Mouse (Mus musculus): ENCODE measurements around the gene Aldh3a2. TPM values are rescaled to one million over a fixed set of nuclear protein-coding genes. Genes with fewer than 3 reads are reported as not detected.

Aldh3a2 gene
- polyA plus RNA-seq, 2 experiments: 22.9 to 30.2 TPM

GRCm38 (mm10) chr11:61284323-61284722 is 17.1 kb upstream of the Aldh3a2 start:
- Histone ChIP-seq H3K9ac (replicated peaks) (no peak overlapping the region), H3K4me2 (ENCODE audit: low read depth) (no peak overlapping the region), H3K4me1 (replicated peaks; ENCODE audit: control insufficient read depth in 2 of 2, insufficient read depth in 2 of 2, low read length in 1 of 2) (no peaks in the 10 kb centered on the region), H3K27me3 (ENCODE audit: control insufficient read depth, insufficient read depth, low read length) (no peaks in the 10 kb centered on the region), H3K27ac (no peak overlapping the region), H3K36me3 (replicated peaks; ENCODE audit: control insufficient read depth, insufficient read depth, low read depth) (no peaks in the 10 kb centered on the region), H3K9me3 (ENCODE audit: control insufficient read depth, low read length) (no peaks in the 10 kb centered on the region), H3K4me3 (ENCODE audit: insufficient read depth in 1 of 2, low read depth in 2 of 2, low read length in 2 of 2) (no peak overlapping the region)
- TF ChIP-seq EP300 (IDR thresholded peaks at IDR 0.05; ENCODE audit: low read depth): no peak
- TF ChIP-seq CTCF (IDR thresholded peaks at IDR 0.05; ENCODE audit: low read depth): no peak
- 65% methylated on average over 6 of the region's 6 CpGs for WGBS (ENCODE audit: insufficient replicate concordance)
- no peak for DNase-seq (ENCODE audit: low read depth in 3 of 3, low spot score in 3 of 3)
- ATAC-seq (ENCODE audit: insufficient read depth): no peak

GRCm38 (mm10) chr11:61283414-61284049 is 16.3 kb upstream of the Aldh3a2 start:
- H3K9me3 ChIP-seq (ENCODE audit: control insufficient read depth, low read length): no peaks in the 10 kb centered on the region
- H3K4me1 ChIP-seq (replicated peaks; ENCODE audit: control insufficient read depth in 2 of 2, insufficient read depth in 2 of 2, low read length in 1 of 2): no peaks in the 10 kb centered on the region
- TF ChIP-seq EP300 (IDR thresholded peaks at IDR 0.05; ENCODE audit: low read depth) (no peak), CTCF (IDR thresholded peaks at IDR 0.05; ENCODE audit: low read depth) (no peak)
- H3K4me3 ChIP-seq (ENCODE audit: insufficient read depth in 1 of 2, low read depth in 2 of 2, low read length in 2 of 2): no peak overlapping the region
- H3K9ac ChIP-seq (replicated peaks): no peak overlapping the region
- no peak for ATAC-seq (ENCODE audit: insufficient read depth)
- DNase-seq (ENCODE audit: low read depth in 3 of 3, low spot score in 3 of 3): no peak
- no peaks in the 10 kb centered on the region for H3K27me3 ChIP-seq (ENCODE audit: control insufficient read depth, insufficient read depth, low read length)
- no peak overlapping the region for H3K27ac ChIP-seq
- no peak overlapping the region for H3K4me2 ChIP-seq (ENCODE audit: low read depth)
- H3K36me3 ChIP-seq (replicated peaks; ENCODE audit: control insufficient read depth, insufficient read depth, low read depth): no peaks in the 10 kb centered on the region
- WGBS (ENCODE audit: insufficient replicate concordance): 56% methylated on average over 10 of the region's 10 CpGs

- H3K4me1 ChIP-seq (replicated peaks; ENCODE audit: control insufficient read depth in 2 of 2, insufficient read depth in 2 of 2, low read length in 1 of 2): peaks cover 3 to 12% of the 10 kb centered on the region in 2 experiments; a peak in 3 of 4 replicates
- WGBS (ENCODE audit: insufficient replicate concordance): 46% methylated on average over 8 of the region's 8 CpGs
- ATAC-seq (ENCODE audit: insufficient read depth): no peak
- no peaks in the 10 kb centered on the region for H3K9me3 ChIP-seq (ENCODE audit: control insufficient read depth, low read length)
- no peak overlapping the region for H3K9ac ChIP-seq (replicated peaks)
- no peaks in the 10 kb centered on the region for H3K36me3 ChIP-seq (replicated peaks; ENCODE audit: control insufficient read depth, insufficient read depth, low read depth)
- TF ChIP-seq CTCF (IDR thresholded peaks at IDR 0.05; ENCODE audit: low read depth): no peak
- H3K4me2 ChIP-seq (ENCODE audit: low read depth): no peak overlapping the region
- no peak overlapping the region for H3K27ac ChIP-seq
- H3K4me3 ChIP-seq (ENCODE audit: insufficient read depth in 1 of 2, low read depth in 2 of 2, low read length in 2 of 2): no peak overlapping the region
- H3K27me3 ChIP-seq (ENCODE audit: control insufficient read depth, insufficient read depth, low read length): no peaks in the 10 kb centered on the region
- no peak for DNase-seq (ENCODE audit: low read depth in 3 of 3, low spot score in 3 of 3)
Measured at GRCm38 (mm10) chr11:61278445-61279077, 11.3 kb upstream of the Aldh3a2 start.

GRCm38 (mm10) chr11:61277937-61278336 is 10.7 kb upstream of the Aldh3a2 start:
- TF ChIP-seq EP300 (IDR thresholded peaks at IDR 0.05; ENCODE audit: low read depth) (no peak), CTCF (IDR thresholded peaks at IDR 0.05; ENCODE audit: low read depth) (no peak)
- ATAC-seq (ENCODE audit: insufficient read depth): no peak
- no peak overlapping the region for H3K27ac ChIP-seq
- no peak overlapping the region for H3K4me3 ChIP-seq (ENCODE audit: insufficient read depth in 1 of 2, low read depth in 2 of 2, low read length in 2 of 2)
- no peak overlapping the region for H3K4me2 ChIP-seq (ENCODE audit: low read depth)
- H3K36me3 ChIP-seq (replicated peaks; ENCODE audit: control insufficient read depth, insufficient read depth, low read depth): no peaks in the 10 kb centered on the region
- H3K27me3 ChIP-seq (ENCODE audit: control insufficient read depth, insufficient read depth, low read length): no peaks in the 10 kb centered on the region
- no peak for DNase-seq (ENCODE audit: low read depth in 3 of 3, low spot score in 3 of 3)
- H3K9ac ChIP-seq (replicated peaks): no peak overlapping the region
- 34% methylated on average over 2 of the region's 2 CpGs for WGBS (ENCODE audit: insufficient replicate concordance)
- H3K9me3 ChIP-seq (ENCODE audit: control insufficient read depth, low read length): no peaks in the 10 kb centered on the region
- peaks cover 3 to 12% of the 10 kb centered on the region in 2 experiments; a peak in 3 of 4 replicates for H3K4me1 ChIP-seq (replicated peaks; ENCODE audit: control insufficient read depth in 2 of 2, insufficient read depth in 2 of 2, low read length in 1 of 2)

- DNase-seq (ENCODE audit: low read depth in 3 of 3, low spot score in 3 of 3): no peak
Measured at GRCm38 (mm10) chr11:61276482-61276881, 9.2 kb upstream of the Aldh3a2 start.

More at GRCm38 (mm10) chr11:61276482-61276881, 9.2 kb upstream of the Aldh3a2 start:
- Histone ChIP-seq H3K4me3 (ENCODE audit: insufficient read depth in 1 of 2, low read depth in 2 of 2, low read length in 2 of 2) (no peak overlapping the region), H3K4me2 (ENCODE audit: low read depth) (no peak overlapping the region), H3K4me1 (replicated peaks; ENCODE audit: control insufficient read depth in 2 of 2, insufficient read depth in 2 of 2, low read length in 1 of 2) (peaks cover 3 to 12% of the 10 kb centered on the region in 2 experiments; a peak in 3 of 4 replicates), H3K27ac (no peak overlapping the region), H3K36me3 (replicated peaks; ENCODE audit: control insufficient read depth, insufficient read depth, low read depth) (no peaks in the 10 kb centered on the region), H3K27me3 (ENCODE audit: control insufficient read depth, insufficient read depth, low read length) (no peaks in the 10 kb centered on the region), H3K9ac (replicated peaks) (no peak overlapping the region), H3K9me3 (ENCODE audit: control insufficient read depth, low read length) (no peaks in the 10 kb centered on the region)
- TF ChIP-seq CTCF (IDR thresholded peaks at IDR 0.05; ENCODE audit: low read depth): no peak
- no peak for TF ChIP-seq EP300 (IDR thresholded peaks at IDR 0.05; ENCODE audit: low read depth)
- WGBS (ENCODE audit: insufficient replicate concordance): 36% methylated on average over 3 of the region's 3 CpGs
- ATAC-seq (ENCODE audit: insufficient read depth): no peak

All from liver, embryonic 14.5 days (tissue).